Mouse (Mus musculus): ENCODE data around the gene Prokr2.

GRCm38 (mm10) chr2:132375721-132376120 lies 9.5 kb downstream of the Prokr2 start:
- TF ChIP-seq GATA1 (IDR thresholded peaks at IDR 0.05; ENCODE audit: borderline replicate concordance, low read length) (no peak), FLI1 (IDR thresholded peaks at IDR 0.05; ENCODE audit: low read length) (no peak)

Measured in megakaryocyte, embryonic 14.5 days (primary cell).